ENCODE assay signal across 9 mouse cellular contexts in the genomic region with DNA sequence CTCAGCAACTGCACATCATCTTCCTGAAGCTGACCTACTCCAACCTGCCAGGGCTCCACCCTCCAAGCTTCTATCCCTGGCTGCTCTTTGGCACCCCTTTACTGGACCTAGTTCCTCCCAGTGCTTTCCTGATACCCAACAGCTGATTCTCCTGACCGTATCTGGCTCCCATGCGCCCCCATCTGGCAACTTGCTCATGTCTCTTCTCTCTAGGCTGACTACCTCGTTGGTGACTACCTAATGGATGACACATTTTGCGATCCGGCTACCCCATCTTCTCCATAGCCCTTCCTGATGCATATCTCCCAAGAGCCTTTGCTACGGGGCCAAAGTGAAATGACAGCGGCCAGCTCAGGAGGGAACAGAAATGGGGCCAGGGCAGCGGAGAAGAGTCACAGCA. TPM values are rescaled to one million over a fixed set of nuclear protein-coding genes. Genes with fewer than 3 reads are reported as not detected.
DNase-seq lines count a peak whose midpoint lies in the region; ATAC-seq and TF ChIP-seq lines count a peak whose summit lies in the region.
"Had no signal": no experiment of that assay in that cellular context is flagged by ENCODE, and none has a peak within 500 bp of the region (broad histone marks: within the 10 kb centered on the region; RNA-seq: fewer than 3 reads in every experiment).

No protein-coding gene starts in this region.

- 87% methylated on average over 8 of the region's 8 CpGs for whole genome bisulfite sequencing in forebrain, postnatal 0 days
- WGBS in forebrain, embryonic 15.5 days = 87% methylated on average over 8 of the region's 8 CpGs

- H3K4me1 ChIP-seq in forebrain, postnatal 0 days (ENCODE audit: insufficient read depth) = no peaks in the 10 kb centered on the region
- H3K4me1 ChIP-seq in forebrain, embryonic 15.5 days = no peaks in the 10 kb centered on the region
- H3K4me1 ChIP-seq: stomach, embryonic 15.5 days had no signal

- H3K4me2 ChIP-seq in forebrain, postnatal 0 days (ENCODE audit: low read depth) = no peak overlapping the region
- H3K4me2 ChIP-seq in forebrain, embryonic 15.5 days (replicated peaks) = no peak overlapping the region
- H3K4me2 ChIP-seq: stomach, embryonic 15.5 days had no signal

- peak; percentile 49 for TF ChIP-seq CTCF in forebrain, postnatal 0 days (IDR thresholded peaks at IDR 0.05; ENCODE audit: low read depth)

- no peak for ATAC-seq in forebrain, postnatal 0 days
- no peak for ATAC-seq in forebrain, embryonic 15.5 days (replicated peaks)
- ATAC-seq in erythroblast, adult 5-6 weeks (replicated peaks; ENCODE audit: low FRiP score, poor library complexity, severe bottlenecking) = no peak

- no peak overlapping the region for H3K9ac ChIP-seq in forebrain, postnatal 0 days
- H3K9ac ChIP-seq in forebrain, embryonic 15.5 days (replicated peaks) = no peak overlapping the region
- H3K9ac ChIP-seq: stomach, embryonic 15.5 days had no signal

- H3K27ac ChIP-seq in forebrain, postnatal 0 days (ENCODE audit: low read depth, low read length) = no peak overlapping the region
- H3K27ac ChIP-seq in forebrain, embryonic 15.5 days (replicated peaks) = no peak overlapping the region
- H3K27ac ChIP-seq: stomach, embryonic 15.5 days had no signal

- H3K27me3 ChIP-seq in forebrain, postnatal 0 days (ENCODE audit: insufficient read depth, low read length) = no peaks in the 10 kb centered on the region
- no peaks in the 10 kb centered on the region for H3K27me3 ChIP-seq in forebrain, embryonic 15.5 days
- H3K27me3 ChIP-seq: stomach, embryonic 15.5 days had no signal

- peak; percentile 29 for DNase-seq in forebrain, postnatal 0 days
- peak; percentile 46 for DNase-seq in ovary, postnatal 36 days (ENCODE audit: low spot score)
- no peak for DNase-seq in ovary, adult 18-20 months (ENCODE audit: low spot score)
- DNase-seq in cerebellum, postnatal 10 days = peak; percentile 68 to 74
- peak; percentile 64 for DNase-seq in kidney, adult 9 months
- peak; percentile 37 to 49 for DNase-seq in lung, postnatal 4 days

- no peaks in the 10 kb centered on the region for H3K9me3 ChIP-seq in forebrain, postnatal 0 days (ENCODE audit: low read length)
- no peaks in the 10 kb centered on the region for H3K9me3 ChIP-seq in forebrain, embryonic 15.5 days
- H3K9me3 ChIP-seq: stomach, embryonic 15.5 days had no signal

- H3K4me3 ChIP-seq in forebrain, postnatal 0 days (ENCODE audit: low read depth, low read length) = no peak overlapping the region
- no peak overlapping the region for H3K4me3 ChIP-seq in forebrain, embryonic 15.5 days
- H3K4me3 ChIP-seq: stomach, embryonic 15.5 days had no signal

- H3K36me3 ChIP-seq in forebrain, postnatal 0 days (ENCODE audit: insufficient read depth) = peaks cover 57% of the 10 kb centered on the region
- peaks cover 25% of the 10 kb centered on the region; the same call in 1 of the 2 replicates for H3K36me3 ChIP-seq in forebrain, embryonic 15.5 days

RNA-seq across cellular contexts. Expression of gene Txndc5, which starts 22.3 kb away (rescaled TPM):
- total RNA-seq in forebrain, postnatal 0 days (2014; rRNA removed) = 58.6 and 75.0 TPM in 2 replicates
- 63.8 and 70.4 TPM in 2 replicates for polyA plus RNA-seq in forebrain, postnatal 0 days (2015; fragmentation: Nextera tagmentation; extraction: Ambion mirVana)
- polyA plus RNA-seq in forebrain, embryonic 15.5 days (2015; fragmentation: Nextera tagmentation; extraction: Ambion mirVana) = 56.0 and 60.5 TPM in 2 replicates
- total RNA-seq in erythroblast, adult 5-6 weeks (2015; ENCODE audit: low replicate concordance) = 9.4 and 20.2 TPM in 2 replicates
- 7.9 and 9.7 TPM in 2 replicates for total RNA-seq in erythroblast, adult 5-6 weeks (2017; ENCODE audit: low replicate concordance)
